Mouse (Mus musculus) spleen, postnatal 10 days (tissue): ENCODE measurements around the gene Gm815.

ENCODE experiments used
- DNase-seq, 2 experiments: peaks; one replicate each; pipeline ENCODE4 v3.0.0; 2021 to 2022; ENCODE audit warnings: low spot score in 2 of 2

Gm815 gene

GRCm38 (mm10) chr19:26877180-26877775 is 8.4 kb upstream of the Gm815 start:
- no peak for DNase-seq

- no peak for DNase-seq
Observed at GRCm38 (mm10) chr19:26879856-26880255, 5.8 kb upstream of the Gm815 start.

- no peak for DNase-seq
Observed at GRCm38 (mm10) chr19:26881866-26882427, 3.7 kb upstream of the Gm815 start.

GRCm38 (mm10) chr19:26888171-26888570 is 2.5 kb downstream of the Gm815 start:
- DNase-seq, result no peak

GRCm38 (mm10) chr19:26891306-26891964 is 5.8 kb downstream of the Gm815 start:
- no peak for DNase-seq

- no peak for DNase-seq
Observed at GRCm38 (mm10) chr19:26892861-26893260, 7.2 kb downstream of the Gm815 start.

- DNase-seq, result no peak
Observed at GRCm38 (mm10) chr19:26902162-26902561, 16.5 kb downstream of the Gm815 start.

GRCm38 (mm10) chr19:26914245-26914644 is 28.6 kb downstream of the Gm815 start:
- DNase-seq, result no peak

- no peak for DNase-seq
Observed at GRCm38 (mm10) chr19:26920816-26921215, 35.1 kb downstream of the Gm815 start.

GRCm38 (mm10) chr19:26930295-26931283 is 44.9 kb downstream of the Gm815 start:
- DNase-seq, result no peak

- DNase-seq, result no peak
Observed at GRCm38 (mm10) chr19:26934186-26934585, 48.5 kb downstream of the Gm815 start.
